Mouse (Mus musculus) cerebellum, adult 9-11 months (tissue): ENCODE results near the gene Ptf1a.

Experiments
- DNase-seq: peaks from one replicate; pipeline ENCODE4 v3.0.0; 2022

Ptf1a gene

DNA sequence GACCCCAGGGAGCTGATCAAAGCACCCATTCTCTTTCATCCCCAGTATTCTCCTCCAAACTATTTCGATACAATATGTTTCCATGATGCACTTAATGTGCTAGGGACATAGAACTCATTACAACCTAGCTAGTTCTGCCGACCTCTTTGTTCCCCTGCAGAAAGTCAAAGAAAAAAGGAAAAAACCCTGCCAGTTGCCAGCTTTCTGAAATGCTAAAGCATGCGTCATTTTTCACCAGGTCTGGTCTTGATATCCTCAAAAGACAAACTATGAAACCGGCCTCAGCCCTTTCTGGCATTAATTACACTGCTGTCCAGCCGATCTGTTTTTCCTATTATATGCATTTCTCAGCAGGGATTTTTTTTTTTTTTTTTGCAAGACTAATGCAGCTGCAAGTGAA is 9.8 kb downstream of the Ptf1a start:
- DNase-seq = no peak

DNA sequence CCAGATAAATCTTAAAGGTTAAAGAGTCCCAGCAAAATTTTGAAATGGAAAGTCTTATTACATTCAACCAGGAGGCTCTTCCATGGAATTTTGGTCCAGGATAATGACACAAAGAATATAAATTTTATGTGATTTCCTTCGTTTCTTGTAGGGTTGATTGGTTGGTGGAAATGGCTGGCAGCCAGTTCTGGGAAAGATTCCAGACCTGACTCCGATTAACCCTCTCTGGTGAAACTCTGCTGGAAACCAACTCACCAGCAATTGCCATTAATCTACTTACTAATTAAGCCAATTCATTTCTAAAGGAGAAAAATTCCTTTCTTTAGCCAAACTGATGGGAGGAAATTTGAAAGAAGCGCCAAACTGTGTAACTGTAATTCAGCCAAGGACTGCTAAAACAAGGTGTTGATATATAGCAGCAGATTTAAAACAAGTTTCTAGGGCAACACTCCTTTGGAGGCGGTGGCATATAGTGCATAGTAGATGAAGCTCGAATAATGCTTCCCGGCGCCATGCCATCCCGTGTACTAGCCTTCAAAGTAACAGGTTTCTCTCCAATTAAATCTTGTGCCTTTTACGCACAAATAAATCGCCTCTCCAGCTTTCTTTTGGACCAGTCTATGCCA is 10.5 kb downstream of the Ptf1a start:
- no peak for DNase-seq

DNA sequence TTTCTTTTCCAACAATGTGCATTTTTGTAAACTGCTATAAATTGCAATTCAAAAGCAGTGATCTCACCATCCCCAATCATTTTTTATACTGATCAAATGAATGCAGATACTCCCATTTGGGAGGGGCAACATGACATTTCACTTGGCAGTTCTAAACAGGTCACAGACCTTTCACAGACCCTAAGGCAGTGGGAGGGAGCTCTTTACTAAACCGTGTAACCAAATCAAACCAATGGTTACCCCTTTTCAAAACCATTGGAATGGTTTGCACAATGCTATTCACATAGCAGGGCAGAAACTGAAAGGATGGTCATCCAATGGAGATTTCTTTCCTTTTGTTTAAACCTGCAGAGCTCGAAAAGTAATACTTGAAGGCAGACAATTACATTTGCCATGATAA is 13.3 kb downstream of the Ptf1a start:
- DNase-seq = no peak

DNA sequence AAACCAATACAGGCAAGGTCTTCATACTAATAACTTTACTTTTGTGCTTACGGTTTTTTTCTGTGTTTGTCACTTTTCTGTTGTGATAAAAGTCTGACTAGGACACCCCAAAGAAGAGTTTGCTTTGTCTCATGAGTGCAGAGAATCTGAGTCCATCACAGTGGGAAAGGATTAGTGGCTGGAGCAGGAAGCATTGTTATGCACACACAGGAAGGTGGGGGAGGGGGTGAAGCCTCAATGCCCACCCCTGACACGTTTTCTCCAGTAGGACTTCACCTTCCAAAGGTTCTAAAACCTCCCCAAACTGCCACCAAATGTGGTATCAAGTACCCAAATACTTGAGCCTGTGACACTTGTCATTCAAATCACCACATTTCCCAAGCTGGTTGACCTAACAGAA is 16.5 kb downstream of the Ptf1a start:
- no peak for DNase-seq

DNA sequence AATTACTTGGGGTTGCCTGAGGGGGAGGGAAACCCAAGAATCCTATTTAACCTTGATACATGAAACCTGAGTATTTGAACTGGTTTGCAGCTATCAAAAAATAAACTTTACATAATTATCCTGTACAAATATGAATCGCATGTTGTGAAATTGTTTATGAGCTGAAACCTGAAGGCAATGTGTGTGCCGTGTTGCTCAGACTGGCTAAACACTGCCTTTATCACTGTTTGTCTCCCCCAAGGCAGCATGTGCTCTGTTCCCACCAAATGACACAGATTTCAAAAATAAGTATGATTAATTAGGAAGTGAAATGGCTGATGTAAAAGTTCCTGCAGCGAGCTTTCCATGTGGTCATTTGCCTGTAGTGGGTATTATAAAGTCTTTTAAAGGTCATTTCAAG is 44.8 kb downstream of the Ptf1a start:
- no peak for DNase-seq
